Mouse (Mus musculus) olfactory bulb, adult 2 months (tissue): ENCODE measurements around the gene Gpr143.

Source experiments
- CTCF ChIP-seq: fragments of 200-500 bp; IDR thresholded peaks from 2 replicates; pipeline ENCODE4 v1.5.1; 2012; ENCODE audit warnings: low read depth, mild to moderate bottlenecking, low read length, moderate library complexity; ENCODE audit not compliant: insufficient read depth
- POLR2A ChIP-seq: fragments of 200-500 bp; IDR thresholded peaks from 2 replicates; pipeline ENCODE4 v1.6.1; 2012; ENCODE audit warnings: mild to moderate bottlenecking, low read depth, low read length, moderate library complexity; ENCODE audit not compliant: insufficient read depth

DNA sequence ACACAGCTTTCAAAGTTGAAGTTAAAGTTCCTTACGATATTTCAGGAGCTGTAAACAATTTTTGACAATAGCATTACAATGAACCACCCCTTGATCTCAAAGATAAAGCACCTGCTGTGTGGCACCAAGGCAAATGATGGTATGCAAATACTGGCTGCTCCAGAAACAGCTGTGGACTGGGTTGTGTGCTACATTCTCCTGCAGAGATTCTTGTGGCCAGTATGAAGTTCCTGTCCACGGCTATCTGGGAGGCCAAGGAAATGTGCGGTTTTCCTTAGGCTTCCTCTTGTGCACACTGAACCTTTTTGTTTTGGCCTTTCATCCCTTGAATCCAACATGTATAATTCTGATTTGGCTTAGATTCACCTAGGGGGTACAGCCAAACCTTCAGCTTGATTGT lies 31.6 kb downstream of the Gpr143 start:
- TF ChIP-seq CTCF (no peak), POLR2A (no peak)
